Mouse (Mus musculus) common myeloid progenitor, adult 5-6 weeks (primary cell): Measurements from ENCODE around the gene Fbxo30. TPM values are rescaled to one million over a fixed set of nuclear protein-coding genes. Genes with fewer than 3 reads are reported as not detected.
"Not testable (repeated sequence)": the region's sequence is repeated elsewhere in the genome, so short reads cannot be mapped to it uniquely, and the experiment has no call there.

ENCODE experiments used
- ATAC-seq: replicated peaks from 2 replicates; pipeline ENCODE4 v1.8.0; 2016; ENCODE audit warnings: low read depth, mild to moderate bottlenecking, moderate TSS enrichment, inconsistent platforms; ENCODE audit not compliant: poor library complexity, severe bottlenecking
- total RNA-seq: library from RNA; stranded (forward); fragments of 200-1000, 187-1606 nt; gene quantifications from 2 replicates; pipeline ENCODE4 v1.2.3, GENCODE M21; 2017

The Fbxo30 gene
- total RNA-seq = 18.8 and 19.8 TPM in 2 replicates

GRCm38 (mm10) chr10:11280578-11281463 lies at the start of gene Fbxo30:
Gene Fbxo30, plus strand, starts transcription at chr10:11281330.
- ATAC-seq = peak; percentile 90

- ATAC-seq = no peak
Measured at GRCm38 (mm10) chr10:11233208-11233607, 47.9 kb upstream of the Fbxo30 start.

DNA sequence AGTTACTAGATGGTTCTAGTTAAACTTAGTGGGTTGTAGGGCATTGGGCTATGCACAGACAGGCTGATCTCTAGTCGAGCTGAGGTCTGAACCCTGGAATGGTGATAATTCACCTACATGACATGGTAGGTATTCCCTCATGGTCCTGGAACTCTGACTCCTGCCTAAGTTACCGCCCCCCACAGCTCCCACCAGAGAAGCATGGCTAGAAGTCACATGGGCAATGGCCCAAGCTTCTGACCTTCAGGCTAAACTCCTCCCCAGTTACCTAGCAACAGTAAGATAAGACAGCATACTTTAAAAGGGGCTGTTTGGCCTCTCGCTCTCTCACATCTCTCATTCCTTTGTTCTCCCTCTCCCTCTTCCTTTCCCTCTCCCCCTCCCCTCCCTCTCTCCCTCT lies 38.1 kb upstream of the Fbxo30 start:
- not testable (repeated sequence) for ATAC-seq

GRCm38 (mm10) chr10:11248210-11248609 lies 32.9 kb upstream of the Fbxo30 start:
- no peak for ATAC-seq

- ATAC-seq = no peak
Measured at GRCm38 (mm10) chr10:11250247-11250997, 30.7 kb upstream of the Fbxo30 start.

GRCm38 (mm10) chr10:11253581-11253980 lies 27.5 kb upstream of the Fbxo30 start:
- ATAC-seq = not testable (repeated sequence)

- ATAC-seq = no peak
Measured at GRCm38 (mm10) chr10:11260119-11260518, 21.0 kb upstream of the Fbxo30 start.

- ATAC-seq = not testable (repeated sequence)
Measured at GRCm38 (mm10) chr10:11262292-11262691, 18.8 kb upstream of the Fbxo30 start.

DNA sequence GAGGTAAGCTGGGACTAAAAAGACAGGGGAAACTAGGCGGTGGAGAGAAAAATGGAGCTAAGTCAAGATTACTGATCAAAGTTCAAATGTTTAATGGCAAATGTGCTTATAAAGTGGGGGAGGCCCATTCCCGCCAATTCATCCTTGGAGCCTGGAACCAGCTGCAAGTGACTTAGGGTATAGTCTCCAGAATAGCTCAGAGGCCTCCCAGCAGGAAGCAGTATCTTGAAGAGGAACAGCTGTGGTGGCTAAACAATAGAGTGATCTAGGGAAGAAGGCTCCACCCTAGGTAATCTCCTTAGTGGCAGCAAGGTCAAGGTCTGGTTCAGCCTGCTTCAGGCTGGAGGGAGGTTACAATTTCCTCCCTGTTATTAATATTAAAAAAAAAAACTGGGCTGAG lies 17.3 kb upstream of the Fbxo30 start:
- ATAC-seq = not testable (repeated sequence)

GRCm38 (mm10) chr10:11269165-11269564 lies 12.0 kb upstream of the Fbxo30 start:
- ATAC-seq = no peak

- ATAC-seq = no peak
Measured at GRCm38 (mm10) chr10:11274431-11274830, 6.7 kb upstream of the Fbxo30 start.

- ATAC-seq = no peak
Measured at GRCm38 (mm10) chr10:11280235-11280577, 924 bp upstream of the Fbxo30 start.

- no peak for ATAC-seq
Measured at GRCm38 (mm10) chr10:11281498-11282305, 572 bp downstream of the Fbxo30 start.

GRCm38 (mm10) chr10:11282306-11282631 lies 1.1 kb downstream of the Fbxo30 start:
- ATAC-seq = no peak

DNA sequence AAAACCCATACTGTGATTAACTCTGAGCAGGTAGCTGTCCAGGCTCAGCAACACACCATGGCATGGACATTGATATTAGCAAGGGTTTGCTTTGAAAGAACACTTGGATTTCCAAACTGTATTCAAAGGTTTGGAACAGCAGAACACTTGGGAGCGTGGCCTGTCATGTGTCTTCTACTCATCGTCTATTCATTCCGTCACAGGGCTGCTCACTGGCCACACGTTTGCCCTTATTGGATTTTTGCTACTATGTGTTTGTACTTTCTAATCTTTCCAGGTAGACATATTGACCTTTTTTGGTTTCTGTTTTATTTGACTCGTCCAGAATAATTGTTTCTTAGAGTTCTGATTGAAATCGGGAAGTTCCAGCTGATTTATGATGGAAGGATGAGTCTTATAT lies 17.3 kb downstream of the Fbxo30 start:
- ATAC-seq = no peak

- no peak for ATAC-seq
Measured at GRCm38 (mm10) chr10:11305365-11306053, 24.4 kb downstream of the Fbxo30 start.

DNA sequence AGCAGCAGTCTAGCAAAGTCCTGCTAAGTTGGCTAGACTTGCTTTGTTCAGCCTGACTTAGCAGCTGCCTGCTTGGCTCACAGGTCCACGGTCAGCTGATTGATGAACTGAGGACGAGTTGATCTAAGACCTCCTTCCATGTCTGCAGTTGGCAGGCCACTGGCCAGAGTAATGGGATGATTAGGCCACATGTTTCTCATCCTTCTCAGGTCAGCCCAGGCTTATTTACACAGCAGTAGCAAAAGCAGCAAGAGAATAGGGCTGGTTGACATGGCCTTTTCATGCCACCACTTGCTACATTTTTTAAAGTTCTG lies 24.9 kb downstream of the Fbxo30 start:
- ATAC-seq = no peak

GRCm38 (mm10) chr10:11309866-11310265 lies 28.7 kb downstream of the Fbxo30 start:
- ATAC-seq = no peak

- no peak for ATAC-seq
Measured at GRCm38 (mm10) chr10:11310481-11310880, 29.4 kb downstream of the Fbxo30 start.

- not testable (repeated sequence) for ATAC-seq
Measured at GRCm38 (mm10) chr10:11317856-11318454, 36.8 kb downstream of the Fbxo30 start.
